Mouse (Mus musculus): Measurements from ENCODE around the gene Tmprss13.

Gene Tmprss13

GRCm38 (mm10) chr9:45318855-45319254 lies at the start of gene Tmprss13:
Tmprss13 (plus strand) TSS chr9:45319100.
- no peak for DNase-seq (ENCODE audit: extremely low read depth, low read depth, low spot score)

- no peak for DNase-seq (ENCODE audit: extremely low read depth, low read depth, low spot score)
Measured at GRCm38 (mm10) chr9:45272213-45272612, 46.7 kb upstream of the Tmprss13 start.

GRCm38 (mm10) chr9:45274218-45274617 lies 44.7 kb upstream of the Tmprss13 start:
- DNase-seq (ENCODE audit: extremely low read depth, low read depth, low spot score), result no peak

GRCm38 (mm10) chr9:45274635-45275034 lies 44.3 kb upstream of the Tmprss13 start:
- no peak for DNase-seq (ENCODE audit: extremely low read depth, low read depth, low spot score)

- no peak for DNase-seq (ENCODE audit: extremely low read depth, low read depth, low spot score)
Measured at GRCm38 (mm10) chr9:45280059-45280458, 38.8 kb upstream of the Tmprss13 start.

GRCm38 (mm10) chr9:45280891-45281290 lies 38.0 kb upstream of the Tmprss13 start:
- DNase-seq (ENCODE audit: extremely low read depth, low read depth, low spot score), result no peak

- DNase-seq (ENCODE audit: extremely low read depth, low read depth, low spot score), result no peak
Measured at GRCm38 (mm10) chr9:45282466-45282865, 36.4 kb upstream of the Tmprss13 start.

- no peak for DNase-seq (ENCODE audit: extremely low read depth, low read depth, low spot score)
Measured at GRCm38 (mm10) chr9:45291481-45292168, 27.3 kb upstream of the Tmprss13 start.

GRCm38 (mm10) chr9:45294210-45295011 lies 24.5 kb upstream of the Tmprss13 start:
- DNase-seq (ENCODE audit: extremely low read depth, low read depth, low spot score), result no peak

GRCm38 (mm10) chr9:45299231-45300006 lies 19.5 kb upstream of the Tmprss13 start:
- no peak for DNase-seq (ENCODE audit: extremely low read depth, low read depth, low spot score)

- no peak for DNase-seq (ENCODE audit: extremely low read depth, low read depth, low spot score)
Measured at GRCm38 (mm10) chr9:45300422-45301104, 18.3 kb upstream of the Tmprss13 start.

GRCm38 (mm10) chr9:45301771-45302170 lies 17.1 kb upstream of the Tmprss13 start:
- DNase-seq (ENCODE audit: extremely low read depth, low read depth, low spot score), result no peak

- DNase-seq (ENCODE audit: extremely low read depth, low read depth, low spot score), result no peak
Measured at GRCm38 (mm10) chr9:45306746-45307410, 12.0 kb upstream of the Tmprss13 start.

GRCm38 (mm10) chr9:45308521-45308920 lies 10.4 kb upstream of the Tmprss13 start:
- DNase-seq (ENCODE audit: extremely low read depth, low read depth, low spot score), result no peak

- no peak for DNase-seq (ENCODE audit: extremely low read depth, low read depth, low spot score)
Measured at GRCm38 (mm10) chr9:45311858-45312257, 7.0 kb upstream of the Tmprss13 start.

GRCm38 (mm10) chr9:45313913-45314312 lies 5.0 kb upstream of the Tmprss13 start:
- DNase-seq (ENCODE audit: extremely low read depth, low read depth, low spot score), result no peak

GRCm38 (mm10) chr9:45317635-45318034 lies 1.3 kb upstream of the Tmprss13 start:
- no peak for DNase-seq (ENCODE audit: extremely low read depth, low read depth, low spot score)

GRCm38 (mm10) chr9:45321465-45321864 lies 2.6 kb downstream of the Tmprss13 start:
- DNase-seq (ENCODE audit: extremely low read depth, low read depth, low spot score), result no peak

- no peak for DNase-seq (ENCODE audit: extremely low read depth, low read depth, low spot score)
Measured at GRCm38 (mm10) chr9:45321946-45322430, 3.1 kb downstream of the Tmprss13 start.

- DNase-seq (ENCODE audit: extremely low read depth, low read depth, low spot score), result no peak
Measured at GRCm38 (mm10) chr9:45326390-45326789, 7.5 kb downstream of the Tmprss13 start.

Measured in fat pad, adult 2 months (tissue).